Mouse (Mus musculus) megakaryocyte progenitor cell, adult 5-6 weeks (primary cell): ENCODE measurements around the gene Kcnn3. TPM values are rescaled to one million over a fixed set of nuclear protein-coding genes. Genes with fewer than 3 reads are reported as not detected.
A peak's percentile ranks its signal among the peaks of the same experiment; 100 is the strongest.

ENCODE experiments used
- ATAC-seq: replicated peaks from 2 replicates; pipeline ENCODE4 v1.8.0; 2016; ENCODE audit warnings: mild to moderate bottlenecking, moderate TSS enrichment, inconsistent platforms; ENCODE audit not compliant: poor library complexity
- total RNA-seq, 2 experiments: library from RNA; stranded (forward) in 1 of 2; stranded (reverse) in 1 of 2; fragments of 157-497, 149-512 nt in 1 of 2; fragments of 200-1000 nt in 1 of 2; gene quantifications; 2 replicates each; pipeline versions ENCODE4 v1.2.3 to v1.2.4; 2015 to 2017

The Kcnn3 gene
- total RNA-seq (2015) (not detected in 2 replicates), total RNA-seq (2017) (0.03 TPM in 1 of 2 replicates, not detected in the other)

DNA sequence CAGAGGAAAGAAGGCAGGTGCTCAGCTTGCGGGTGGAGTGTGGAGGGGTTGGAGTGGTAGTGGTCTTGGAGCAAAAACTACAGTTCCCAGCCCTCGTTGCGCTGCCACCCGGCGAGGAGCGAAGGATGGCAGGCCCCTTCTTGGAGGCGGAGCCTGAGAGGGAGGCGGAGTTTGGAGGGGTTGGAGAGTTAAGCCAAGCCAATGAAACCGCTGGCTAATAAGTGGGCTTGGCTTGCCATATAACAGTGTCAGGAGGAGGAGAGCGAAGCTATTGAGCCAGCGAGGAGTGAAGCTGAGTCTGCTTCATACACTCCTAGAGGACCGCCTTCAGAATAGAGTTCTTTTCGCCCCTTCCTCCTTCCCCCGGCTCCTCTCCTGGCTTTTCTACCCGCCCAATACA lies at the start of gene Kcnn3:
Kcnn3 (plus strand) TSS at position 271 of the 400 bp plus-strand sequence.
- ATAC-seq, result peak; percentile 96

DNA sequence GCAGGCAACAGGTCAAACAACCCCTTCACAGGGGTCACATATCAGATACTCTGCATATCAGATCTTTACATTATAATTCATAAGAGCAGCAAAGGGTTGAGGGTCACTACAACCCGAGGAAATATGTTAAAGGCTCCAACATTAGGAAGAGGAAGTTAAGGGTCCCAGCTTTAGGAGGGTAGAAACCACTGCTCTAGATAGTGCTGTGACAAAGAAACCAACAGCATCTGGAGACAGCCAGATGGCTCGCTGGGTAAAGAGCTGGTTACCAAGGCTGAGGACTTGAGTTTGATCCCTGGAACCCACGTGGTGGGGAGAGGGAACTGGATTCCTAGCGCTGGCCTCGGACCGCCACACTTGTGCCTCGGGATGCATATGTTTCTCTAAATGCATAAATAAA lies 47.7 kb upstream of the Kcnn3 start:
- ATAC-seq, result peak; percentile 42; the same call in 1 of the 2 replicates

DNA sequence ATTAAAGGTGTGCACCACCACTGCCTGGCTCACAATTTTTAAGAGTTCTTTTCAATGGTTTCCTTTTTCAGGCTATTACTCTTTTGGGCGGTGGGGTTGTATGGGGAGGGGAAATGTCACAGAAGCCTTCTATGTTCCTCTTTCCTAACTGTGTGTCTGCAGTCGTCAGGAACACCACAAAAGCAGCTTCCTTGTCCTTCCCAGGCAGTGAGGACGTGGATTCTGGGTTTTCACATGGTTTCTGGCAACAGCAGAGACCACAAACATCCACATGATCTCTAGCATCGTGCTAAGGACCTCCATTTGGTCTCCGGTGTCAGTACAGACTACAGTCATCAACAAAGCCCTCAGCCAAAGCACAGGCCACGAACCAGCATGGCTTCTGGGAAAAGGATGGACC lies 46.1 kb upstream of the Kcnn3 start:
- peak; percentile 59 for ATAC-seq

DNA sequence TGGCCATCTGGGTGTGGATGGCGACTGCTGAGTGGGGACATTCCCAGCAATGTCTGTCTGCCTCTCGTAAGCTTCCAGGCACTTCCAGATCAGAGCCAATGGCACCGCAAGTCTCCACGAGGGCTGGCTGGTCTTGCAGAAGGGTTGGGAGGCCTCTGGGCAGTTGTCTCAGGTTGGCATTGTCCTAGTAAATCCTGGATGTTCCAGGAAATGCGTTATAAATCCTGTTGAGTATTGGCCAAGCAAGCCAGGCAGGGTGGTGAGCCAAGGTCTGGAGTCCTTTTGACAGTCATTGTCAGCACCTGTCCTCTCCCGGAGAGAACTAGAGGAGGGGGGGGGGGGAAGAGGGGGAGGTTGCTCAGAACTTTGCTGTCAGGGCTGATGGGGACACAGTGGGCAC lies 40.9 kb upstream of the Kcnn3 start:
- no peak for ATAC-seq

DNA sequence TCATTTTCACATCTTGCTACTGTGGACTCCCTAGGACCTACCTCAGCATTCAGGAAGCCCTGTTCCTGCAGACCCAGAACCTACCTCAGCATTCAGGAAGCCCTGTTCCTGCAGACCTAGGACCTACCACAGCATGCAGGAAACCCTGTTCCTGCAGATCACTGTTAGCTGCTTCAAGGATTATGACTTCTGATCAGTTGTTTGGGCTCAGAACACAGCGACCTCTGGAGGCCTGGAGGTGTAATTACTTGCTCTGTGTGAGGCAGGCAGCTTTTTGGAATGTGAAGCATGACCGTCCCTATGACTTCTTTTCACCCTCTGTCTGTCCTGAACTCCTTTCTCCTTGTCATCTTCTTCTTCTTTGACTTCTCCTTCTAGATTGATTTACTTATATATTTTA lies 38.5 kb upstream of the Kcnn3 start:
- ATAC-seq, result peak; percentile 76

DNA sequence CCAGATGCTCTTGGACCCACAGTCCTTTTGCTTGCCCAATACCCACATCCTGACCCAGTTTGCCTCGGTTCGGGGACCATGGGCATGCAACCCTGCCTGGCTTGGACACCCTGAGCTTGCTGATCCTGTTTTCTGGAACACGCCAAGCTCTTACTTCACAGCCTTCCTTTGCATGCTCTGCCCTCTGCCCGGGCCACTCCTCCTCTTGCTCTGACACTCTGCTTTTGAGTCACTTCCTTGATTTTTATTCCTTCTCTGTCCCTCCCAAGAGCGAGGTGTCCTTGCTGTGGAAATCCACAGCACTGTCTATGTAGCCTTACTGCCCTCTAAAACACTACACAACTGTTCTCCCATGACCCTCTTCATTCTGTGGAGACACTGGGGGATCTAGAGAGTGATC lies 37.7 kb upstream of the Kcnn3 start:
- ATAC-seq, result no peak

DNA sequence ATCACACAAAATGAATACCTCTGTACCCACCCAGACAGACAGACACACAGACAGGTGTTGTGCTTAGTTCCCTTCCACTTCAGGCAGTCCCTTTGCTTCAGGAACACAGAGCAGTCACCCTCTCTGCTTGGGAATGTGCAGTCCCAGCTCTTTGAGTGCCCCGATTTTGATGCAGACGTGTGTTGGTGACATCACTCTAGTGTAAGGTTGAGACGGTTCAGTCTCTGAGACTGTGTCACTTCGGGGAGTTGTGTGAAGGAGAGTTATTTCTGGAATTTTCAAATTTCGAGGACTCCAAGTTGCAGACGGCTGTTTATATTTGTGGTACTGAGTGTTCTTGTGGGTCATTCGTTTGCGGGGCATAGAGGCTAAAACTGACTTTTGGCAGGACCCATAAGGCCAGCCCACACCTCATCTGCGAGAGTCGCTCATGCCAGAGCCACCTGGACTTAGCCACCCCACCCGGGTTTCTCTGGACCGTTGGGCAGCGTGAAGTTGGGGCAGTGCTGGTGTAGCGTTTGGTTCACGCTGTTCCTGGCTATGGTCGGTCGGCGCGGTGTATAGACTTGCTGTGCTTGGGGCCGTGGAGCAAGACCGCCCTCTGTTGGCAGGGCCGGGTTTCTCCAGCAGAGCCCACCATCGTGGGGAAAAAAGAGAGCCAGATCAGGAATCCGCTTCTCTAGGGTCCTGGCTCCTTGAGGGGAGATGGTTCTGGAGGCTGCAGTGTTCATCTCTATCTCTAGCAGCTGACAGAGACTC lies 35.0 kb upstream of the Kcnn3 start:
- peak; percentile 98 for ATAC-seq

DNA sequence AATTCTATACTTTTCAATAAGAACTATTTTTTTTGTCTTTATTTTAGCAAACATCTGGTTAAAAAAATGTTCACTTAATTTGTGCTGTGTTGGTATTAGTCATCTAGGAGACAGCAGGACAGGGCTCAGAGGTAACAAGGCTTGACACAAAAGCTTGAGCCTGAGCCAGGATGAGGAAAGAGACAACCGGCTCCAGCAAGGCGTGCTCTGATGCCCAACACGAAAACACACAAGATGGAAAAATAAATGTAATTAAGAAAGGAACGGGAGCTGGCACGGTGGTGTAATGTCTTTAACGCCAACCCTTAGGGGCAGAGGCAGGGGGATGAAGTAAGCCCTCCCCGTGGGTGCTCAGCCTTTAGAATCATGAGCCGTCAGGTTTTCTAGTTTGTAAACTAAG lies 33.9 kb upstream of the Kcnn3 start:
- no peak for ATAC-seq

DNA sequence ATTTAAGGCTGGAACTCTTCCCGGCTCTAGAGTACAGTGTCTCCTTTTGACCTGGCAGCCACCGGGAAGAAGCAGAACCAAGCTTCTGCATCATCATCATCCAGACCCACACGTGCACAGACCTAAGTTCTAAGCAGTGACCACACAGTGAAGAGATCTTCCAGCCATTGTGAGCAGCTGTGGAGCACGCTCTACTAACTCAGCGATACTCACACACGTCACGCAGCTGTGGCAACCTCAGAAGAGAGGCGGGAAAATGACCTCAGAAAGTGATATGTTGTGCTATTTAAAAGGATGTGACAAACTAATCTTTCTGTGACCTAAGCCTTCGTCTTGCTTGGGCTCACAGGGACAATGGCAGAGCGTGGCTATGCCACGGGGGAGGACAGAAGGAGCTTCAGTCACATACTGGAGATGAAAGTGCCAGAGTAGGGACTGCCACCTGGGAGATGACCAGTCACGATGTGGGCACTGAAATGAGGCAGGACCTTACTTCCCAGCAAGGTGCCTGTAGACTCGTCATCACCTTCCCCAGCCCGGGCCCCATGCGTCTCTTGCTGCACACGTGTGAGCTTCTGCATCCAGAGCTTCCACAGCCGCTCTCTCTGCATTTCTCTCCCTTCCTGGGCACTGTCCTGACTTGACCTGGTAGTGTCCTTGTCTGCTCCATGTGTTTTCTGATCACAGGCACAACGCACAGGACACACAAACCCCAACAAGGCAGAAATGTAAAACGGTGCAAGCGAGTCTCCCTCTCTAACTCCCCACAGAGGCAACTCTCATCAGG lies 32.9 kb upstream of the Kcnn3 start:
- no peak for ATAC-seq

DNA sequence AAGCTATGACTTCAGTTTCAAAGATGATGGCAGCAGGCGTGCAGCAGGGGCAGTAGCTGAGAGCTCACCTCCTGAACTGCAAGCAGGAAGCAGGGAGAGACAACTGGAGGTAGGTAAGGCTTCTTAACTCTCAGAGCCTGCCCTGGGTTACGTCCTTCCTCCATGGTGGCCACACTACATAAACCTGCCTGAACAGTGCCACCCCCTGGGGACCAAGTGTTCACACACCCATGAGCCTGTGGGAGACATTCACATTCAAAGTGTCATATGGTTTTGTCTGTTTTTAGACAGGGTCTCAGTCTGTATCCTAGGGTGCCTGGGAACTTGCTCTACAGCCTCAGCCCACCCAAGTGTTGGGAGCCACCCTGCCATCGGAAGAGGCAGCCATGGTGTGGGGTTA lies 29.2 kb upstream of the Kcnn3 start:
- peak; percentile 50 for ATAC-seq

DNA sequence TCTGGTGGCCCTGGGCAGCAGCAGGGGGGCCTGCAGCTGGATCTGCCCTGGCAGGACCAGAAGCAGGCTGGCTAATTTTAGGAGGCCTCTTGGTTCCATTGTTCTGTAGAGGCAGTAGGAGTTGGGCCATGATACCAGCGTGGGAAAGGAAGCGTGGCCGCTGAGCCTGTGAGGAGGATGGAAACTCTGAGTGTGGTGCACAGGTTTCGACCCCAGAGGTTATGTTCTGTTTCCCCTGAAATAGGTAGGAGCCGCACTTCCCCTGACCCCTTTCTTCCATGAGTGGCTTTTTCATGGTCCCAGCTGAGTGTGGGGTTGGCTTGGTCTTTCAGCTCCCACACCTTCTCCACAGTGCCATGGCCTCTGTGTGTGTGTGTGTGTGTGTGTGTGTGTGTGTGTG lies 28.4 kb upstream of the Kcnn3 start:
- no peak for ATAC-seq

DNA sequence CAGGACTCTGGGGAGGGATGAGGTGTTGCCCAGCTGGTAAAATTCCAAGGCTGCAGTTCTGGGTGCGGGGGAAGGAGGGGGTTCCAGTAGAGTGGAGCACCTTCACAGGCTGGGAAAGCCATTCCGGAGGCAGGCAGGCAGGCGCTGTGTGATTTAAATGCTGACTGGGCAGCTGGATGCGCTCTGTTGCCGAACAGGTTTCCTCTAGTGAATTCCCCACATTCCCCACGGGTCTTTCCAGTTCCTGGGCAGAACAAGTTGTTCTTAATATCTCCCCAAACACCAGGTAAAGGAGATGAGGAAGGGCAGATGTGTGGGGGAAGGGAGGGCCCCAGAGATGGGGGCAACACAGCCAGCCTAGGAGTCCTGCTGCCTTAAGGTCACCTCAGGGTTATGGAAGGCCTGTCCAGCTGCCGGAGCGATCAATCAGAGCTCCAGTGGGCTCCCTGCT lies 27.2 kb upstream of the Kcnn3 start:
- no peak for ATAC-seq

DNA sequence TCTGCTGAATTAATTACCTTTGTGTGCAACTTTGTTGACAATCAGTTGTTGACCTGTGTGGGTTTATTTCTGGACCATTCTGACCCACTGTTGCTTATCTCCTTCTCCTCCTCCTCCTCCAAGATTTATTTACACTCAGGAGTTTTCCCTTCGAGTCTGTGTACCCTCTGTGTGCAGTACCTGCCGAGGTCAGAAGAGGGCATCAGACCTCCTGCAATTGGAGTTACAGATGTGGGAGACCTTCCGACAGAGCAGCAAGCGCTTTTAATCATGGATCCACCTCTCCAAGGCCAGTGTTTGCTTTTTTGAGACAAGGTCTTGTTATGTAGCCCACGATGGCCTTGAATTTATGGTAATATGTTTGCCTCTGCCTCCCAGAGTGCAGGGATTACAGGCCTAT lies 25.3 kb upstream of the Kcnn3 start:
- ATAC-seq, result no peak

DNA sequence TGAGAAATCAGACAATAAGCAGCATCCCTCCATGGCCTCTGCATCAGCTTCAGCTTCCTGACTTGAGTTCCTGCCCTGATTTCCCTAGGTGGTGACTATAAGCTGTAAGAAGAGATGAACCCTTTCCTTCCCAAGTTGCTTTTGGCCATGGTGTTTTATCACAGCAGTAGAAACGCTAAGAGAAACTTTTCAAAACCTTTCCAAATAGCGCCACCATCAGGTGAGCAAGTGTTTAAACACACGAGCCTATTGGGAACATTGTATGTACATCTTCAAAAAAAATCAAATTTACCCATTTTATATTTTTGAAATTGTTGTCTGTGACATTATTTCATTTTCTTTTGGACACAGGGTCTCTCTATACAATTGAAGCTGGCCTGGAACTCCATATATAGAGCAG lies 23.6 kb upstream of the Kcnn3 start:
- no peak for ATAC-seq

DNA sequence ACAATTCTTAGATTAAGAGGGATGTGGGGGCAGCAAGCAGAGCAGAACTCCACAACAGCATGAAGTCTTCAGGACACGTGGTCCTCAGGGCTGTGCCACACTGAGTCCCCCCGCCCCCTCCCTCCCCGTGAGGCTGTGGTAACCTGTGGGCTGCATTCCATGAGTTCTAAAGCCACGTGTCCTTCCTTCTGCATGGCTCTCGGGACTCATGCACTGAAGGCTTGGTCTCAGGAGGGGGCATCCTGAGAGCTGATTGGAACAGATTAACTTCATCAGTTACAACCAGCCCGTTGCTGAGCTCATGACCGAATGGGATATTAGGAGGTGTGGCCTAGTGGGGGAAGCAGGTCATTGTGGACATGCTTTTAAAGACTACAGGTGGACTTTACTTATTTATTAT lies 20.3 kb upstream of the Kcnn3 start:
- ATAC-seq, result no peak

DNA sequence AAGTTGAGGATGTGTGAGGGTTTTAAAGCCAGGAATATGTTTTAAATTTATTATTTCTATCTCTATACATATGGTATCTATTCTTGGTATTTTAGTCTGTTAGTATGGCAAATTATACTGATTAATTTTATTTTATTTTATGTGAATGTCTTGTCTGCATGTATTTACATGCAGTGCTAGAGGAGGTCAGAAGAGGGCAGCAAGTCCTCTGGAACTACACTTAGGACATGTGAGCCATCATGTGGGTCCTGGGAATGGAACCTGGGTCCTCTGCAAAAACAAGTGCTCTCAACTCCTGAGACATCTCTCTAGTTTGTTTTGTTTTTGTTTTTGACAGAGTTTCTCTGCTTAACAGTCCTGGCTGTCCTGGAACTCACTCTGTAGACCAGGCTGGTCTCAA lies 18.5 kb upstream of the Kcnn3 start:
- ATAC-seq, result 0 out of 2 replicates have a peak, but pooled peaks have one; percentile 44

DNA sequence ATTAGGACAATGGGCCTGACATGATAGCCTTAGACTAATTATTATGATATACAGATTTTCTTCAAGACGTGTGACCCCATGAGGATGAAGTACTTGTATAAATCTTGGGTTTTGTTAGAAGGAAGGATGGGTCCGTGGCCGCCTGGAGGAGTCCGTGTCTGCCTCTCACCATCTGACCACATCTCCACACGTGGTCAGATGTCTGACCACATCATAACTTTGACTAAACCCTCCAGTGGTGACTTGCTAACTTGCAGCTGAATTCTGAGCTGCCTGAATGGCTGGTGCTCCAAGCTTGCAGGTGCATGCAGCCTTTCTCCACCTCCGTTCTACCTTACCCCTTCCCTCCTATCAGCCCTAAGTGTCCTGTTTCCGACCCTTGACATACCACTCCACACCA lies 17.4 kb upstream of the Kcnn3 start:
- no peak for ATAC-seq

DNA sequence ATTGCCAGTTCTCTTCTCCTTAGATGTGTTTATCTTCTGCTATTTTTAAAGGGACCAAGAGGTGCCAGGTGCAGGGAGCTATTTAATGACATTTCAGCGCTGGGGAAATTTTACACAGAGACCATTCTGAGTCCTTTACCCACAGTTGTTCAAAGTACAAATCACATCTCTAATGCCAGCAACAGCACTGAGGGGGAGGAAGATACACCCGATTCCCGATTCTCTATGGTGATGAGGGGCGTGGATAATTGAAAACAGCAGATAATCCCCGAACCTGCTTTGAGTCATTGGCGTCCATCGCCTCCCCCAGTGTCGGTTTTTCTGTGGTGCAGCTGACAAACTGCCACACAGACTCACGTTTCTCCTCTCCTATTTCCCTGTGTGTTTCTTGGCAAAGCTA lies 11.9 kb upstream of the Kcnn3 start:
- ATAC-seq, result no peak

DNA sequence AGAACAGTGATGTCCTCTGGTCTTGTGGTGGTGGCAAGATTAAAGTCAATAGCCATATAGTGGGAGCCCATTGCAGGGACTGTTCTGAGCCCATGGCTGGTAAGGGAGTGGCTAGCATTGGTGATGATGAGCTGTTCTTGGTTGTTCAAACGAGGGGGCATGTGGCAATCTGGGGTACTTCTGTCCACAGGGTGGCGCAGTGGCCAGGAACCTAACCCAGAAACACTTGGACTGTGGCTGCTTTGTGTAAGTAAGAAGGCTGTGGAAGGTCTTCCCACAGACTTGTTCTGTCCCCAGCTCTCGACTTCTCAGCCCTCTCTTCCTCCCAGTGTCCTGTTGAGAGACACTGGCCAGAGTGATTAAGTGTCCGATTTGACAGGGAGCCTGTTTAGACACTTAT lies 9.0 kb upstream of the Kcnn3 start:
- ATAC-seq, result peak; percentile 72

DNA sequence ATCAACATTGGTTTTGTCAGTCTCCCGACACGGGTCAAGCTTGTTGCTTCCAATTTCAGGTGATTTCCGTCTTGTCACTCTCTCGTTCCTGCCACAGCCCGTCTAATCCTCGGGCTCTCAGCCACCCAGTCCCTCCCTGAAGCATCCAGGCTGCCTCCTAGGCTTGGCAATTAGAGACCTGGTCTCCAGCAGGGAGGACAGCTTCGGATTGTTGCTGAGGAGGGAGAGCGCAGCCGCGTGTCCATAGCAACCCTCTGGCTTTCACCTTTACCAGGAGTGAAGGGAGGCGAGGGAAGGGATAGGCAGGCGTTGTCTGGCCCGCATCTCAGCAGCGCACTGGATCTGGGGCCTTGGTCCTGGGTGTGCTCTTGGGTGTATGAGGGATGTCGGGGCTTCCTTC lies 8.6 kb upstream of the Kcnn3 start:
- ATAC-seq, result no peak

DNA sequence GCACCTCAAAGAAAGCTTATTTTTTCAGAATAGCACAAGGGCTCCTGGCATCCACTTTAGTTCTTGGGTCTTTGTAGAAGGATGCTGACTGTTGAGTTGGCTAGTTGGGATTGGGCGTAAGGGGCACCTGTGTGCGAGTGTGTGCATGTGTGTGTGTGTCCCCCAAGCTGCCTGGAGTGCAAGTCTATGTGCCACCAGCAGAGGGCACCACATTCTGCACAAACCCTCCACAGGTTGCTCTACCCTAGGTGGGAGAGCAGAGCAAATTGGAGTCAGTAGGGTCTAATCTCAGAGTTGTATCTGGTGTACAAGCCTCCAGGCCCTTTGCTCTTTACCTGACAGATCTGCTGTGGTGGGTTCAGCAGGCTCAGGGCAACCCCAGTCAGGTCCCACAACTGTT lies 7.7 kb upstream of the Kcnn3 start:
- peak; percentile 61; the same call in 1 of the 2 replicates for ATAC-seq

DNA sequence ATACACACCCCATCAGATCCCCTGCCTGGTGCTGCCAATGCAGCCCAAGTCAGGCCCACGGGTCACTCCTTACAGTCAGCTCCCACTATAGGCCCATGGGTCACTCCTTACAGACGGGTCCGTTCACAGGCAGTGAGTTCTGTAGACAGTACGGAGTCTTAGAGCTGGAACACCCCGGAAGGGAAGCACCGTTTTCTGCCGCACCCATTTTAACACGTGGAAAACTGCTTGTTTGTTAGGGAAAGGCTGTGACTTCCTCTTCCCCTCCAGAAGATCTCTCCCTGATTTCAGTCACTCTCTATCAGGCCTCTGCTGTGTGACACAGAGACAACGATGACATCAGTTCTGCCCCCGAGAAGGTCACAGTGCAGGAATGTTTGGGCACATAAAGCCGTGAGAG lies 4.5 kb upstream of the Kcnn3 start:
- ATAC-seq, result no peak
